Mouse (Mus musculus): ENCODE results near the gene Eme1.

The Eme1 gene

DNA sequence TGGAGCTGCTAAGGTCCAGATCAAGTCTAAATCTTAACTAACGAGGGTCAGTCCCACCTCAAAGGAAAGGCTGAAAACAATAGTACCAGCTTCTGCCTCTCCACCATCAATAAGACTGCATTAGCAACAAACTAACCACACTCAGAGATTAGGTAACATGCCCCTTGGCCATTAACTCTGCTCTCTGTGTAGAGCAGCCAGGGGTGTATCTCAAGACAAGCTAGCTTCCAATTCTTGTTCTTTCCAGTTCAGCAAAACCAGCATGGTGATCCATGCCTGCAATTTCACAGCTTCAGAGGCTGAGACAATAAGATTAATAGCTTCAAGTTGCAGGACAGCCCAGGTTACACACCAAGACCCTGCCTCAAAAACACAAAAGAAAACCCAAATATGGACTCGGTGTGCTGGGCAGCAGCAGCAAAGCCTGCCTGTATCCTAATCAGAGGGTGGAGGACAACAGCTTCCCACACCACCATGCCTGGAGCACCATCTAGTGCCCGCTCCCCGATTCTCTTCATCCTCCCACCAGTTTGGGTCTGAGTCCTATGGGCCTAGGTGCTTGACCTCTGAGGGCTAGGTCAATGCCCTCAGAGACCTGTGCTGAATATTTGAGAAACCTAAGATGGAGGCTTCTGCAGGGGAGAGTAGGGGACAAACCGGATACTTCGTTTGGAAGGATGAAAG is 55.2 kb downstream of the Eme1 start:
- DNase-seq (ENCODE audit: low read depth, low spot score): no peak

GRCm38 (mm10) chr11:94597319-94597718 is 56.4 kb downstream of the Eme1 start:
- DNase-seq (ENCODE audit: low read depth, low spot score): no peak

DNA sequence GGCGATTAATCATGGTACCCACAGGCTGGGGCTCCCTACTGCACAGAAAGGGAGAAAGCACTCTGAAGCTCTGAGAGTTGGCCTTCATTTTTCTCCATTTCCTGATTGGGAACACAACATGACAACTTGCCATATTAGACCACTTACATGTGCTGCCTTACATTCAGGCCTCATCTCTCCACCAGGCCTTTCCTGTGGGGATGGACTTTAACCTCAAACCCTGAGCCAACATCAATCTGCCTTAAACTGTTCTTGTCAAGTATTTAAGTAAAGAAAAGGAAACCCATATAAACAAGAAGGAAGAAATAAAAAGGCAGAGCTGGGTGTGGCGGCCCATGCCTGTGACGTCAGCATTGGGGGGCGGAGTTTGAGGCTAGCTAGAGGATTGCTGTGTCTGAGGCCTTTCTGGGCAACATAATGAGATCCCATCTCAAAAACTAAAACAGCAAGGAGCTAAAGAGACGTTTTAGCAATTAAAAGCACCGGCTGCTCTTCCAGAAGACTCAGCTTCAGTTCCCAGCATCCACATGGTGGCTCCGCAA is 57.4 kb downstream of the Eme1 start:
- DNase-seq (ENCODE audit: low read depth, low spot score): no peak

All from ES-CJ7 (cell line).